Mouse (Mus musculus) olfactory bulb, adult 2 months (tissue): ENCODE results near the gene Psmd7. TPM values are rescaled to one million over a fixed set of nuclear protein-coding genes. Genes with fewer than 3 reads are reported as not detected.

ENCODE experiments used
- H3K27ac ChIP-seq: fragments of 200-500 bp; 2 replicates; pipeline ENCODE4 v1.5.1; 2012; ENCODE audit warnings: low read depth, low read length; ENCODE audit not compliant: insufficient read depth
- H3K4me1 ChIP-seq: fragments of 200-500 bp; 2 replicates; pipeline ENCODE4 v1.6.1; 2012; ENCODE audit warnings: low read length; ENCODE audit not compliant: control insufficient read depth, insufficient read depth
- H3K4me3 ChIP-seq: fragments of 200-500 bp; 2 replicates; pipeline ENCODE4 v1.5.1; 2012; ENCODE audit warnings: mild to moderate bottlenecking, low read depth, low read length, moderate library complexity; ENCODE audit not compliant: insufficient read depth
- CTCF ChIP-seq: fragments of 200-500 bp; IDR thresholded peaks from 2 replicates; pipeline ENCODE4 v1.5.1; 2012; ENCODE audit warnings: low read depth, mild to moderate bottlenecking, low read length, moderate library complexity; ENCODE audit not compliant: insufficient read depth
- POLR2A ChIP-seq: fragments of 200-500 bp; IDR thresholded peaks from 2 replicates; pipeline ENCODE4 v1.6.1; 2012; ENCODE audit warnings: mild to moderate bottlenecking, low read depth, low read length, moderate library complexity; ENCODE audit not compliant: insufficient read depth
- WGBS: fragments of 180-500 bp; shearing (Covaris S2); methylation state at CpG from one replicate; pipeline ENCODE4 v1.1.7; 2018; 5-methylcytosine and 5-hydroxymethylcytosine counted together
- polyA plus RNA-seq: library from polyadenylated mRNA; stranded (reverse); fragments of >200 nt; gene quantifications from 2 replicates; pipeline ENCODE4 v1.2.4, GENCODE M21; 2012; ENCODE audit warnings: low replicate concordance; ENCODE audit not compliant: missing spikeins, insufficient read depth, insufficient read length

Psmd7 gene
- polyA plus RNA-seq, 1 experiment: not detected

GRCm38 (mm10) chr8:107613411-107613810, 25.1 kb upstream of the Psmd7 start:
- Histone ChIP-seq H3K4me3 (no peak overlapping the region), H3K27ac (no peak overlapping the region), H3K4me1 (no peaks in the 10 kb centered on the region)
- no peak for TF ChIP-seq POLR2A
- no peak for TF ChIP-seq CTCF
- 87% methylated on average over 6 of the region's 6 CpGs for WGBS

- TF ChIP-seq CTCF: no peak
- TF ChIP-seq POLR2A: no peak
- 22% methylated on average over 11 of the region's 11 CpGs for WGBS
- Histone ChIP-seq H3K27ac (no peak overlapping the region), H3K4me1 (no peaks in the 10 kb centered on the region), H3K4me3 (no peak overlapping the region)
These were observed 22.6 kb upstream of the Psmd7 start for GRCm38 (mm10) chr8:107610845-107611244.

GRCm38 (mm10) chr8:107608751-107609150, 20.5 kb upstream of the Psmd7 start:
- Histone ChIP-seq H3K4me1 (no peaks in the 10 kb centered on the region), H3K27ac (no peak overlapping the region), H3K4me3 (no peak overlapping the region)
- no peak for TF ChIP-seq POLR2A
- no peak for TF ChIP-seq CTCF
- WGBS: 50% methylated on average over 7 of the region's 7 CpGs

- H3K4me3 ChIP-seq: no peak overlapping the region
- TF ChIP-seq CTCF: no peak
- TF ChIP-seq POLR2A: no peak
- H3K4me1 ChIP-seq: no peaks in the 10 kb centered on the region
- 5% methylated on average over 7 of the region's 7 CpGs for WGBS
- no peak overlapping the region for H3K27ac ChIP-seq
These were observed 14.8 kb upstream of the Psmd7 start for GRCm38 (mm10) chr8:107603026-107603425.

- WGBS: 86% methylated on average over 9 of the region's 9 CpGs
- TF ChIP-seq POLR2A (no peak), CTCF (no peak)
- Histone ChIP-seq H3K4me1 (no peaks in the 10 kb centered on the region), H3K27ac (no peak overlapping the region), H3K4me3 (no peak overlapping the region)
These were observed 11.4 kb upstream of the Psmd7 start for GRCm38 (mm10) chr8:107599691-107600090.

GRCm38 (mm10) chr8:107597731-107598130, 9.5 kb upstream of the Psmd7 start:
- no peak overlapping the region for H3K4me3 ChIP-seq
- H3K4me1 ChIP-seq: no peaks in the 10 kb centered on the region
- 57% methylated on average over 1 of the region's 1 CpGs for WGBS
- no peak overlapping the region for H3K27ac ChIP-seq
- TF ChIP-seq POLR2A: no peak

GRCm38 (mm10) chr8:107594817-107595216, 6.6 kb upstream of the Psmd7 start:
- Histone ChIP-seq H3K27ac (no peak overlapping the region), H3K4me3 (no peak overlapping the region), H3K4me1 (no peaks in the 10 kb centered on the region)
- 58% methylated on average over 6 of the region's 6 CpGs for WGBS
- TF ChIP-seq POLR2A (no peak), CTCF (no peak)

GRCm38 (mm10) chr8:107593967-107594729, 5.9 kb upstream of the Psmd7 start:
- TF ChIP-seq CTCF (no peak), POLR2A (no peak)
- H3K27ac ChIP-seq: no peak overlapping the region
- H3K4me1 ChIP-seq: no peaks in the 10 kb centered on the region
- 76% methylated on average over 6 of the region's 6 CpGs for WGBS
- H3K4me3 ChIP-seq: no peak overlapping the region

- H3K4me1 ChIP-seq: peaks cover 5% of the 10 kb centered on the region; the same call in 1 of the 2 replicates
- peak overlapping the region; percentile 77 for H3K4me3 ChIP-seq
- peak overlapping the region; percentile 54 for H3K27ac ChIP-seq
- TF ChIP-seq CTCF: no peak
- TF ChIP-seq POLR2A: no peak
- under 1% methylated on average over 17 of the region's 17 CpGs for WGBS
These were observed 752 bp downstream of the Psmd7 start for GRCm38 (mm10) chr8:107587429-107587994.

- peaks cover 7% of the 10 kb centered on the region; the same call in 1 of the 2 replicates for H3K4me1 ChIP-seq
- H3K4me3 ChIP-seq: no peak overlapping the region
- WGBS: 89% methylated on average over 11 of the region's 11 CpGs
- TF ChIP-seq CTCF: no peak
- TF ChIP-seq POLR2A: no peak
- H3K27ac ChIP-seq: no peak overlapping the region
These were observed 6.1 kb downstream of the Psmd7 start for GRCm38 (mm10) chr8:107582136-107582535.
